Mouse (Mus musculus): ENCODE data around the gene Ppp1r37.
"Not testable (repeated sequence)": the region's sequence is repeated elsewhere in the genome, so short reads cannot be mapped to it uniquely, and the experiment has no call there.

Ppp1r37 gene

GRCm38 (mm10) chr7:19562643-19563410, at the start of gene Ppp1r37:
Ppp1r37 (minus strand) TSS chr7:19563076.
- DNase-seq, result peak; percentile 65 to 67

- DNase-seq, result no peak
Observed at GRCm38 (mm10) chr7:19610969-19611368, 48.1 kb upstream of the Ppp1r37 start.

GRCm38 (mm10) chr7:19609641-19610332, 46.9 kb upstream of the Ppp1r37 start:
- no peak for DNase-seq

- no peak for DNase-seq
Observed at GRCm38 (mm10) chr7:19607291-19607690, 44.4 kb upstream of the Ppp1r37 start.

- not testable (repeated sequence) for DNase-seq
Observed at GRCm38 (mm10) chr7:19604606-19605214, 41.8 kb upstream of the Ppp1r37 start.

GRCm38 (mm10) chr7:19603849-19604605, 41.2 kb upstream of the Ppp1r37 start, which contains the start of gene Clasrp:
Clasrp (minus strand) TSS chr7:19604486.
- peak; percentile 96 for DNase-seq

GRCm38 (mm10) chr7:19603055-19603454, 40.2 kb upstream of the Ppp1r37 start:
- DNase-seq, result no peak

- no peak for DNase-seq
Observed at GRCm38 (mm10) chr7:19600562-19600961, 37.7 kb upstream of the Ppp1r37 start.

- no peak for DNase-seq
Observed at GRCm38 (mm10) chr7:19593061-19593730, 30.3 kb upstream of the Ppp1r37 start.

GRCm38 (mm10) chr7:19589917-19590316, 27.0 kb upstream of the Ppp1r37 start:
- peak; percentile 88 to 93 for DNase-seq

- DNase-seq, result peak; percentile 58 to 72
Observed at GRCm38 (mm10) chr7:19589207-19589606, 26.3 kb upstream of the Ppp1r37 start.

GRCm38 (mm10) chr7:19586269-19586668, 23.4 kb upstream of the Ppp1r37 start:
- DNase-seq, result no peak

GRCm38 (mm10) chr7:19580634-19581033, 17.8 kb upstream of the Ppp1r37 start:
- no peak for DNase-seq

GRCm38 (mm10) chr7:19579751-19580150, 16.9 kb upstream of the Ppp1r37 start:
- no peak for DNase-seq

- no peak for DNase-seq
Observed at GRCm38 (mm10) chr7:19578436-19578835, 15.6 kb upstream of the Ppp1r37 start.

- DNase-seq, result no peak
Observed at GRCm38 (mm10) chr7:19577877-19578414, 15.1 kb upstream of the Ppp1r37 start.

- peak in 1 of 2 experiments; percentile 30 for DNase-seq
Observed at GRCm38 (mm10) chr7:19577141-19577852, 14.4 kb upstream of the Ppp1r37 start, which contains the start of the genes Zfp296 and Gemin7. Zfp296 (plus strand) TSS chr7:19577287. Gemin7 (minus strand) TSS chr7:19577595.

GRCm38 (mm10) chr7:19575559-19575958, 12.7 kb upstream of the Ppp1r37 start:
- DNase-seq, result no peak

GRCm38 (mm10) chr7:19573776-19574140, 10.9 kb upstream of the Ppp1r37 start:
- no peak for DNase-seq

GRCm38 (mm10) chr7:19572926-19573775, 10.3 kb upstream of the Ppp1r37 start:
- DNase-seq, result peak; percentile 87
